Mouse (Mus musculus): ENCODE measurements at regions not wholly inside any gene's neighbourhood (a gene's known extent, or its start where the extent isn't known, plus 50 kb on each side); places are given as distances from the start of the nearest gene placed in this dataset.

- Histone ChIP-seq H3K4me3 (no peak overlapping the region), H3K9me3 (replicated peaks) (no peaks in the 10 kb centered on the region), H3K27me3 (replicated peaks) (no peaks in the 10 kb centered on the region), H3K9ac (no peak overlapping the region), H3K36me3 (no peaks in the 10 kb centered on the region), H3K27ac (ENCODE audit: poor library complexity, severe bottlenecking) (no peak overlapping the region), H3K4me2 (no peak overlapping the region), H3K4me1 (replicated peaks) (no peaks in the 10 kb centered on the region)
- WGBS: 44% methylated on average over 8 of the region's 8 CpGs
- no peak for ATAC-seq (ENCODE audit: insufficient number of reproducible peaks, low FRiP score)
These were observed 137.2 kb upstream of the Nrip1 start for GRCm38 (mm10) chr16:76510861-76511260.

- H3K36me3 ChIP-seq: no peaks in the 10 kb centered on the region
- H3K4me3 ChIP-seq: no peak overlapping the region
- no peak overlapping the region for H3K27ac ChIP-seq (ENCODE audit: poor library complexity, severe bottlenecking)
- H3K27me3 ChIP-seq (replicated peaks): no peaks in the 10 kb centered on the region
- H3K9ac ChIP-seq: no peak overlapping the region
- H3K4me1 ChIP-seq (replicated peaks): no peaks in the 10 kb centered on the region
- 73% methylated on average over 6 of the region's 6 CpGs for WGBS
- no peak overlapping the region for H3K4me2 ChIP-seq
- no peak for ATAC-seq (ENCODE audit: insufficient number of reproducible peaks, low FRiP score)
- no peaks in the 10 kb centered on the region for H3K9me3 ChIP-seq (replicated peaks)
These were observed 135.6 kb upstream of the Nrip1 start for GRCm38 (mm10) chr16:76509109-76509650.

DNA sequence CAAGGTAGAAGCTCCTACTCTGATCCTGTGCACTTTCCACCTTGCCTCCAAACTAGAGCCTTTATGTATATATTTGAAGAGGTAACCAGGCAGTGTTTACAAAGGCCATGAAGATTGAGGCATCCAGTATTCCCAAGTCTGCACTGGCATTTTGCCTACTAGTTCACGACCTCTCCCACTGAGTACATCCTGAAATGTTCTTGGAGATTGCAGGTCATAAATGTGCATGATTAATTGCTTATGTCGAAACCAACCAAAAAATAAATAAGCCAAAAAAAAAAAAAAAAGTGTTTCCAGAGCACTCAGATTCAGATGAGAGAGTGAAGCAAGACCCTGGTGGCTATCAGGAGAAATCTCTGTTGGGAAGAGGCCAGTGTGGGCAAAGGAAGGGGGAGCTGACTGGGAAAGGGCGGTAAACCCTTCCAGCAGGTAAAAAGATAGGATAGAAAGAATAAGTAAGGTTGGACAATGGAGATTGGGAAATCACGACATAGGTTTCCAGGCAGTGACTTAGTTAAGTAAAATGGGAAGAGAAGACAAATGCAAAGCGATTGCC lies 133.6 kb upstream of the Nrip1 start:
- Histone ChIP-seq H3K4me2 (no peak overlapping the region), H3K4me1 (replicated peaks) (no peaks in the 10 kb centered on the region), H3K36me3 (no peaks in the 10 kb centered on the region), H3K9ac (no peak overlapping the region), H3K27me3 (replicated peaks) (no peaks in the 10 kb centered on the region), H3K27ac (ENCODE audit: poor library complexity, severe bottlenecking) (no peak overlapping the region), H3K4me3 (no peak overlapping the region), H3K9me3 (replicated peaks) (no peaks in the 10 kb centered on the region)
- 76% methylated on average over 5 of the region's 5 CpGs for WGBS
- ATAC-seq (ENCODE audit: insufficient number of reproducible peaks, low FRiP score): no peak

DNA sequence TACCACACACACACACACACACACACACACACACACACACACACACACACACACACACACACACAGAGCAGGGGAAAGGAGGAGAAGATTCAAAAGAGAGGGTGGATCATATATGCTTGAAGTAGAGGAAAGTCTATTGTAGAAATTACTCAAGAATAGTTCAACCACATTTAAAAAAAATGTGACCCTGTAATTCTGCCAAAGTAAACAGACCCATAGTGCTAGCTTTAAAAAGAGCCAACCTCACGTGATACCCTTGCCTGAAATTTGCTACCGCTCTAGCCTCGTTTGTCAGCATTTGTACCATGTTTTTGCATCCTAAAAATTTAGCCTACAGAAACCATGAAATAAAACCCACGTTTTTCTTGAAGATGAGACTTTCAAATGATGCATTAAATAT lies 132.6 kb upstream of the Nrip1 start:
- Histone ChIP-seq H3K4me1 (replicated peaks) (no peaks in the 10 kb centered on the region), H3K27ac (ENCODE audit: poor library complexity, severe bottlenecking) (no peak overlapping the region), H3K9ac (no peak overlapping the region), H3K4me2 (no peak overlapping the region), H3K27me3 (replicated peaks) (no peaks in the 10 kb centered on the region), H3K9me3 (replicated peaks) (no peaks in the 10 kb centered on the region), H3K4me3 (no peak overlapping the region), H3K36me3 (no peaks in the 10 kb centered on the region)
- WGBS: 52% methylated on average over 4 of the region's 4 CpGs
- ATAC-seq (ENCODE audit: insufficient number of reproducible peaks, low FRiP score): no peak

GRCm38 (mm10) chr16:76499686-76500400 lies 126.2 kb upstream of the Nrip1 start:
- H3K27me3 ChIP-seq (replicated peaks): no peaks in the 10 kb centered on the region
- H3K9me3 ChIP-seq (replicated peaks): no peaks in the 10 kb centered on the region
- no peak for ATAC-seq (ENCODE audit: insufficient number of reproducible peaks, low FRiP score)
- WGBS: 66% methylated on average over 8 of the region's 8 CpGs
- H3K4me2 ChIP-seq: no peak overlapping the region
- H3K27ac ChIP-seq (ENCODE audit: poor library complexity, severe bottlenecking): no peak overlapping the region
- H3K4me1 ChIP-seq (replicated peaks): peaks cover 8% of the 10 kb centered on the region; the same call in 1 of the 2 replicates
- no peaks in the 10 kb centered on the region for H3K36me3 ChIP-seq
- no peak overlapping the region for H3K9ac ChIP-seq
- no peak overlapping the region for H3K4me3 ChIP-seq

DNA sequence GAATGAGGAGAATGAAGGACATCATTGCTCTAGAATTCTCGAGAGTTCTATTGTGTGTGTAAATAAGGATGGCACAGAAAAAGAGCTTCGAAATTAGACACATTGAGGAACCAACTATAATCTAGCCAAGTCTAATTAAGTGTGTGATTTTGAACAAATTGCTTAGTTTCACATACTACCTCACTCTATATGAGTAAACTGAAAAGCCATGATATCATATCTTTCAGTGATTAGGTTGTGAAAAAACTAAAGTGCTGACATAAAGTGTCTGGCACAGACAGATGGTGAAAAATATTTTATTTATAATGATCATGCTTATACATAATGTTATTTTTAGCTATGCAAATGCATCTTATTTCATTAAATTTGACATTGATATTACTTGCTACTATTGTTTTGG lies 124.6 kb upstream of the Nrip1 start:
- no peak for ATAC-seq (ENCODE audit: insufficient number of reproducible peaks, low FRiP score)
- Histone ChIP-seq H3K9me3 (replicated peaks) (no peaks in the 10 kb centered on the region), H3K4me1 (replicated peaks) (peaks cover 8% of the 10 kb centered on the region; the same call in 1 of the 2 replicates), H3K27me3 (replicated peaks) (no peaks in the 10 kb centered on the region), H3K36me3 (no peaks in the 10 kb centered on the region), H3K9ac (no peak overlapping the region), H3K4me3 (no peak overlapping the region), H3K4me2 (no peak overlapping the region), H3K27ac (ENCODE audit: poor library complexity, severe bottlenecking) (no peak overlapping the region)
- WGBS: 74% methylated on average over 2 of the region's 2 CpGs

DNA sequence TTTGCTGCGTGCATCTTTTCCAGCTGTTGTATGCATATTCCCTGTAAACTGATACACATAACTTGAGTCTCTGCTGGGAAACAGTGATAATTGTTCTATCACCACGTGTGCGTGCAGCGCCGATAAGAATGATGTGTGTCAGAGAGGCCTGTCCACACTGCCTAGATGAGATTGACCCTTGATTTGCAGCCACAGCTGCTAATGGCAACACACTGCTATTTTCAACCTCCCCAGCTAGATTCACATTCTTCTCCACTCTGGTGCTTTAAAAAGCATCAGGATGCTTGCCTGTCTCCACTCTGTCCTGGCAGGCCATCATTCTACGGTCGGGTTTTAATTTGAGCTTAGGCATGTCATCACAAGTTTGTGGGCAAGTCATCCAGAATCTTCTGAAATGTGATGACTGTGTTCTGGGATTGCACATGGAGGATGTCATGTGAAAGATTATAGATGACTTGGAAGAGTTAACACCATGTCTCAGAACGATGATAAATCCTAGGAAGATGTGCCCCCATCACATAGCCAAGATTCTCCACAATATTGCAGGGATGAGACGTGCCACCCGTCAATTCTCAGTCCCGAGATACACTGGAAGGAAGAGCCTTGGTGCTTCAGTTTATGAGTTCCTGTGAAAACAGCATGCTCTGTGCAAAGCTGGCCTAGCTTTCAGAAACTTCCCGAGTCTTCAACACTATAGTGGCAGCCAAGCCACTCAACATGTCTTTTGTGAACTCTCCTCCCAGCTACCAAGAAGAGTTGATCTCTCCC lies 123.6 kb upstream of the Nrip1 start:
- H3K4me3 ChIP-seq: no peak overlapping the region
- WGBS: 59% methylated on average over 12 of the region's 12 CpGs
- no peak overlapping the region for H3K27ac ChIP-seq (ENCODE audit: poor library complexity, severe bottlenecking)
- H3K4me1 ChIP-seq (replicated peaks): peaks cover 8% of the 10 kb centered on the region; the same call in 1 of the 2 replicates
- no peaks in the 10 kb centered on the region for H3K27me3 ChIP-seq (replicated peaks)
- H3K9me3 ChIP-seq (replicated peaks): no peaks in the 10 kb centered on the region
- no peak for ATAC-seq (ENCODE audit: insufficient number of reproducible peaks, low FRiP score)
- H3K36me3 ChIP-seq: no peaks in the 10 kb centered on the region
- no peak overlapping the region for H3K9ac ChIP-seq
- H3K4me2 ChIP-seq: no peak overlapping the region

DNA sequence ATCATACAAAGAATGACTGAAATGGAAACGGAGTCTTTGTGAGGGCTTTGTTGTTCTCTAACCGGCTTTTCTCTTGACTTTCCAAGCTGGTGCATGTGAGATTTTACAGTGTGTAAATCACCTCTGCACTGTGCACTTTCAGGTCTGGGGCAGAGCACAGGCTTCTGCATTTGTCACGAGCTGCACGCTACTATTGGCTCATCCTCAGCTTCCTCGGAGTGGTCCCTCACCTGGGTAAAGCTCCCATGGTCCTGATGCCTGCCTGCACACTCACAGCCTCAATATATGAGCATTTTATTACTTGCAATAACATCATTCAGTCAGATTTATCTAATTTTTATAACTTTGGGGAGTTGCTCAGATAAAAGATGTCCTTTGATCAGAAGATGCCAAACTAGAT lies 109.8 kb upstream of the Nrip1 start:
- Histone ChIP-seq H3K27ac (ENCODE audit: poor library complexity, severe bottlenecking) (no peak overlapping the region), H3K4me3 (no peak overlapping the region), H3K36me3 (no peaks in the 10 kb centered on the region), H3K4me2 (no peak overlapping the region), H3K4me1 (replicated peaks) (no peaks in the 10 kb centered on the region), H3K9ac (no peak overlapping the region), H3K27me3 (replicated peaks) (no peaks in the 10 kb centered on the region), H3K9me3 (replicated peaks) (no peaks in the 10 kb centered on the region)
- 88% methylated on average over 5 of the region's 5 CpGs for WGBS
- ATAC-seq (ENCODE audit: insufficient number of reproducible peaks, low FRiP score): no peak

GRCm38 (mm10) chr16:76481966-76482365 lies 108.3 kb upstream of the Nrip1 start:
- no peak overlapping the region for H3K9ac ChIP-seq
- 76% methylated on average over 4 of the region's 4 CpGs for WGBS
- H3K9me3 ChIP-seq (replicated peaks): no peaks in the 10 kb centered on the region
- H3K4me2 ChIP-seq: no peak overlapping the region
- no peak overlapping the region for H3K4me3 ChIP-seq
- no peaks in the 10 kb centered on the region for H3K27me3 ChIP-seq (replicated peaks)
- no peaks in the 10 kb centered on the region for H3K36me3 ChIP-seq
- H3K27ac ChIP-seq (ENCODE audit: poor library complexity, severe bottlenecking): no peak overlapping the region
- no peaks in the 10 kb centered on the region for H3K4me1 ChIP-seq (replicated peaks)
- ATAC-seq (ENCODE audit: insufficient number of reproducible peaks, low FRiP score): no peak

- Histone ChIP-seq H3K27ac (ENCODE audit: poor library complexity, severe bottlenecking) (no peak overlapping the region), H3K9ac (no peak overlapping the region), H3K4me1 (replicated peaks) (no peaks in the 10 kb centered on the region), H3K4me3 (no peak overlapping the region), H3K9me3 (replicated peaks) (no peaks in the 10 kb centered on the region), H3K36me3 (no peaks in the 10 kb centered on the region), H3K4me2 (no peak overlapping the region), H3K27me3 (replicated peaks) (no peaks in the 10 kb centered on the region)
- ATAC-seq (ENCODE audit: insufficient number of reproducible peaks, low FRiP score): no peak
- WGBS: 73% methylated on average over 8 of the region's 8 CpGs
These were observed 103.8 kb upstream of the Nrip1 start for GRCm38 (mm10) chr16:76477474-76477873.

GRCm38 (mm10) chr16:76474481-76474880 lies 100.9 kb upstream of the Nrip1 start:
- Histone ChIP-seq H3K9me3 (replicated peaks) (no peaks in the 10 kb centered on the region), H3K4me3 (no peak overlapping the region), H3K27ac (ENCODE audit: poor library complexity, severe bottlenecking) (no peak overlapping the region), H3K27me3 (replicated peaks) (no peaks in the 10 kb centered on the region), H3K4me1 (replicated peaks) (no peaks in the 10 kb centered on the region), H3K9ac (no peak overlapping the region), H3K4me2 (no peak overlapping the region), H3K36me3 (no peaks in the 10 kb centered on the region)
- no peak for ATAC-seq (ENCODE audit: insufficient number of reproducible peaks, low FRiP score)
- 84% methylated on average over 6 of the region's 6 CpGs for WGBS
